Mouse (Mus musculus) gastrocnemius, adult 18-20 months (tissue): Measurements from ENCODE around the gene Tjp1. TPM values are rescaled to one million over a fixed set of nuclear protein-coding genes. Genes with fewer than 3 reads are reported as not detected.

Experiments used
- DNase-seq: peaks from one replicate; pipeline ENCODE4 v3.0.0; 2021; ENCODE audit warnings: low spot score
- total RNA-seq, 2 experiments: library from RNA; stranded (reverse); gene quantifications; 2 replicates each; pipeline ENCODE4 v1.2.3; 2021

Gene Tjp1
- total RNA-seq, 2 experiments from 2014 or later: 14.9 to 16.6 TPM

- no peak for DNase-seq
Observed at GRCm38 (mm10) chr7:65489195-65489594, 38.4 kb downstream of the Tjp1 start.

DNA sequence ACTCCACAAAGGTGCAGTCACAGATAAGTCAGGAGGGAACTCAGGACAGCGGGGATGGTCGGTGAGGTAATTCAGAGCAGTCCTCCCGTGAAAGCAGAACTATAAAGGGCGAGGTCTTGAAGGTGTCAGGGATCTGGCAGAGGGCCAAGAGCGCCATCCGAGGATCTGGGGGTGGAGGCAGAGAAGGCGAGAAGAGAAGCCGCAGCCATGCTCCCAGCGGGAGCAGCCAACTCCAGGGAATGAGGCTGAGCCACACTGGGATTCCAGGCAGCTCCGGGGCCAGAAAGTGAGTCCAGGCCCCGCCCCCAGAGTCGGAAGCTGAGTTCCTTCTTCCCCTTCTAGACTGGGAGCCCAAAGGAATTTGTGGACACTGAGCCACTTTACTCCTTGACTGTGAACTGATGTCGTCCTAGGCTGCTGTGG is 41.3 kb downstream of the Tjp1 start:
- DNase-seq: peak; percentile 5

- no peak for DNase-seq
Observed at GRCm38 (mm10) chr7:65484170-65484778, 43.3 kb downstream of the Tjp1 start.

DNA sequence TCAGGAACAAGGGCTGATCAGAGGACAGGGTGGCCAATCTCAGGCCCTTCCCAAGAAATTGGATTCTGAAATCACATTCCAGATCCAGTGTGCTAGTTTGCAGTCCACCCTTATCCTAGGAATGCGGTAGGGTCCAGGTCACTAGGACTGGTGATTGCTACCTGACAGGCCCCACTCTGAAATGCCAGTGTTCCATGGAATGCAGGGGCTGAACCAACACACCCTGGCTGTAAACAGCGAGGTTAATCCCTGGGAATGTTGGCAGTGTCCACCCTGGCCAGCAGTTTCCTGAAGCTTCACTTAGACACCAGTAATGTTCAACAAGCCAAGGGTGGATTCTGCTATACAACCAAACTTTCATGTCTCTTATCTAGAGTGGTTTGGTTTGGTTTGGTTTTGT is 45.4 kb downstream of the Tjp1 start:
- no peak for DNase-seq

DNA sequence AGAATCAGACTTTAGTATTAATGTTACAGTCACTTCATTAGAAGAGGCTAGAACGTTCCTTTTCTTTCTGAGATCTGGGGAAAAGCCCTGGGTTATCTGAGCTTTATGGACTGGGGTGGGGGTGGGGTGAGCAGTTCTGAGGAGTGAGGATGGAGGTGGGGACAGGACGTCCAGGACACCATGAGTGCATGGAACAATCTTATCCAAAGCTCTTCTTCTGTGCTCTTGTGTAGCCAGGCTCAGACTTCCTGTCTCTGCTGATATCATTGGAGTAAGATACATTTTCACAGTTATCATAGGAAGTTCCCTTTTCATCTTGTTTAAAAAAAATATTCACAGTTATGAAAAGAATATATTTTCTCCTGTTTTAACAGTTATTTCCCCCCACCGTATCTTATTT is 55.5 kb downstream of the Tjp1 start:
- DNase-seq: no peak

- DNase-seq: no peak
Observed at GRCm38 (mm10) chr7:65471406-65471805, 56.2 kb downstream of the Tjp1 start.

- no peak for DNase-seq
Observed at GRCm38 (mm10) chr7:65470214-65470613, 57.4 kb downstream of the Tjp1 start.

GRCm38 (mm10) chr7:65469666-65470065 is 57.9 kb downstream of the Tjp1 start:
- DNase-seq: no peak

GRCm38 (mm10) chr7:65468191-65468590 is 59.4 kb downstream of the Tjp1 start:
- no peak for DNase-seq

GRCm38 (mm10) chr7:65467306-65468021 is 60.1 kb downstream of the Tjp1 start:
- DNase-seq: no peak

DNA sequence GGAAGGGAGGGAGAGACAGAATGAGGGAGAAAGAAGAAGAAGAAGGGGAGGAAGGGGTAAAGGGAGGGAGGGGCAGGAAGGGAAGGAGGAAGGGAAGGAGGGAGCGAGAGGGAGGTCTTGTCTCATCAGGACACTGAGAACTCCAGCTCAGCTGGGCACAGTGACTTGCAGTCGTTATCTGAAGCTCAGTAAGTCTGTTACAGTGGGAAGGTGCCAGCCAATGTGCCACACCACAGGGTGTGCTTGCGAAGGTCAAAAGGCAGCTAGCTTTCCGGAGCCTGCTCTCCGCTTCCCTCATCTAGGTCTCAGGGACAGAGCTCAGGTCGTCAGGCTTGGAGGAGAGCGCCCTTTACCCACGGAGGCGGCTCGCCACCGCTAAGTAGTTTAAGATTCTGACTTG is 61.4 kb downstream of the Tjp1 start:
- no peak for DNase-seq

- DNase-seq: no peak
Observed at GRCm38 (mm10) chr7:65464518-65465037, 63.0 kb downstream of the Tjp1 start.

GRCm38 (mm10) chr7:65463438-65463837 is 64.1 kb downstream of the Tjp1 start:
- DNase-seq: no peak

DNA sequence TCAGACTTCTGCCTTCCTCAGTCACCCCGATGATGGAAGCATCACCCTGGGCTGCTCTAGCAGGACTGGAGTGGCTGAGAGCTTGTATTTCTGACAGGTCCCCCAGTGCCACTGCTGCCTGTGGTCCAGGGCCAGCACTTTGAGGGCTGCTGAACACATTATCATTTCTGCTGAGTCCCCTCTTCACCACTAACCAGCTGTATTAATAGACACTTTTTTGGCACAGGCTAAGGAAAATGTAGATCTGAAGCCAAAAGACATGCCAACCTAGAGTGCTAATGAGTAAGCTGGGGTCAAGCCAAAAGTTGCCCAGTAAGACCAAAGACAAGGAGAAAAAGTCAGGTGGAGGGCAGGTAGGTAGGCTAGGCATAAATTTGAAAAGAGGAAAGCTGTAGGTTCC is 66.2 kb downstream of the Tjp1 start:
- no peak for DNase-seq

DNA sequence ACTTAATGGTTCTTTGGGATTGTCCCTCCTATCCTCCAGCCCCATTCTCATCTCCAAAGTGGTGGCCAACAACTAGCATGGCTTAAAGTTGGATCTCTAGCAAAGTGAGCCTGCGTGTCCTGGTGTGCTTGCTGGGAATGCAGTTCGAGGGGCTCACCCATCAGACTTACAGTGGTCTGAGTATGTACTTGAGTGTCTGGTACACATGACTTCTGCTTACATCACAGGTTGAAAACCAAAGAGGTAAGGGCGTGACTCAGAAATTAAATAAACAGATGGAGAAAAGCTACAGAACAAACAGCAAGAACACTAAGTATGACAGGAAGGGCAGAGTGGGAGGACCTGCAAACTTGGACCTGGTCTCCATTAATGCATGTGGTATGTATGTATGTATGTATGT is 67.4 kb downstream of the Tjp1 start:
- no peak for DNase-seq

- peak; percentile 19 for DNase-seq
Observed at GRCm38 (mm10) chr7:65456031-65456430, 71.5 kb downstream of the Tjp1 start.

DNA sequence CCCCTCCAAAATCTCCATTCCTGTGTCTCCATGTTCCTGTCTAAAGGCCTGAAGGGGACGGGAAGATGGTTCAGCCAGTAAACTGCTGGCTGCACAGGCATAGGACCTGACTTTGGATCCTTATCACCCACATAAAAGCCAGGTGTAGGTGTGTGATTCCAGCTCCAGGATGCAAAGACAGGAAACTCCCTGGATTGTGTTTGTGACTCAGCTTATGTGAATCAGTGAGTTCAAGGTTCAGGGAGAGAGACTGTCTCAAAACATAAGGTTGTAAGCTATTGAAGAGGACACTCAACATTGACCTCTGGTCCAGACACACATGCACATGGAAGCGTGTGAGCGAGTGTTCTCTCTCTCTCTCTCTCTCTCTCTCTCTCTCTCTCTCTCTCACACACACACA is 72.4 kb downstream of the Tjp1 start:
- no peak for DNase-seq

DNA sequence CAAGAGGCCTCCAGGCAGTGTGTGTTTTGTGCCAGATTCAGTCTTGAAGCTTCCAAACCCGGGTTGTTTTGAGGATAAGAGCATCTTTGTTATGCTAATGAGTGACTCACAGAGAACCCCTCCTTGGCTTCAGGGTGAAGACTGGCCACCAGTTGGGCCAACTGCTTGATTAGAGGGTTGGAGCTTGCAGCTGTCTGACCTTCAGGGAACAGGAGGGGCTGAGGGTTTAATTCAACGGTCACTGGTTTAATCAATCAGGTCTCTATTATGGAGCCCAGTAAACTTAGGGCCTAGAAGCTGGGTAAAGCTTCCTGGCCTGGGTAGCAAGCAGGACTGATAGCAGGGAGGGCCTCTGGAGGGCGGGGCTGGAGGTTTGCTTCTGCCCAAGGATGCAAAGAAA is 73.3 kb downstream of the Tjp1 start:
- no peak for DNase-seq

- DNase-seq: peak; percentile 56
Observed at GRCm38 (mm10) chr7:65452246-65452645, 75.3 kb downstream of the Tjp1 start.

GRCm38 (mm10) chr7:65450158-65450557 is 77.4 kb downstream of the Tjp1 start:
- DNase-seq: no peak

DNA sequence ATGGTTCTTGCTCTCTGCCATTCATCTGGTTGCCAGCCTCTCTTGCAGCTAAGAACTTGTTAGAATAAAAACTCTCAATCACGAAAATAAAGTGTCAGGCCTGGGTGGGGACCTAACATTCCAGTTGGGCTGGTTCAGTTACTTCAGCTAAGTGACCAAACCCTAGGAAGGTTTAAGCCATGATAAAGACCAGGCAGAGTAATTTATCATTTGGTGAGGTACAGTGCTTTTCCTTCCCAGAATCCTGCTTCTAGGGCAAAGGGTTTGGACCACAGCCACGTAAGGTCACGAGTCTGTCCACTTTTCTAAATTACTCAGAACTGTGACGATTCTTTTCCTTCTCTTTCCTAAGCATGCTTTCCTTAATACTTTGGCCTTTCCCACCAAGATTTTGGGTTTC is 86.1 kb downstream of the Tjp1 start:
- DNase-seq: no peak

- no peak for DNase-seq
Observed at GRCm38 (mm10) chr7:65439518-65439917, 88.1 kb downstream of the Tjp1 start.

DNA sequence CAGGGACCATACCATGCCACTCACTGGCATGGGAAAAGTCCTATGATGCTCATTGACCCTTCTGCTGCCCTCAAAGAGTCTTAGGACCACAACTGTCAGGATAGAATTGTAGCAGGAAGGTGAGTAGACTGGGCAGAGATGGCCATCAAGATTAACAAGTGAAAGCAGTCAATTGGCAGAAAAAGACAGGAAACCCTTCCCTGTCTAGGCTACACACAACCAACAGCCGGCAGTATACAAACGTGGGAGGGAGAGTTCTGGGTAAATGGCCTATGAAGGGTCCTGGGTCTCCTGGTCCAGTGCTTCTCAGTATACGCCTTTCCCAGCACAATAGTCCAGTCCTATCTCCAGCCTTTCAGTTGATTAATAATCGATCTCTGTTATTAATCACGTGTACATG is 89.4 kb downstream of the Tjp1 start:
- DNase-seq: no peak
